Mouse (Mus musculus): ENCODE data around the gene Dnah8. TPM values are rescaled to one million over a fixed set of nuclear protein-coding genes. Genes with fewer than 3 reads are reported as not detected.

Gene Dnah8
- polyA plus RNA-seq, 1 experiment from 2014 or later, result 0.67 TPM

DNA sequence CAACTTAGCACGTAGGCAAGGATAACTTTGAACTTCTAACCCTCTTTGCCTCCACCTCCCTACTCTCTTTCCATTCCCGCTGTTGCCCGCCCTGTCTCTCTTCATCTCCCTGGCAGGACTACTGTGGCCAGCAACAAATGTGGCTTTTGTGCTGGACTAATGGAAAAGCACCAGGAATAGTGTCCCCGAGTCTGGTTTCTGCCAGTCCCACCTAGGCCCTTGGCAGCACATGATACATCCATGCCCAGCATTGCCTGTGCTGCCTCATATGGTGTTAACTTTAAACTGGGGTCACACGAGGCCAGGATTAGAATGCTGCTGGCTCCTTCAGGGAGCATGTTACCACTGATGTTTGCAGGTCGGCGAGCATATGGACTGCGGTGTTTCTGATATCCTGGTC lies 164.2 kb downstream of the Dnah8 start:
- Histone ChIP-seq H3K27ac (replicated peaks; ENCODE audit: low read depth, low read length) (no peak overlapping the region), H3K36me3 (ENCODE audit: control insufficient read depth, insufficient read depth, low read length) (no peaks in the 10 kb centered on the region), H3K27me3 (ENCODE audit: control insufficient read depth, insufficient read depth, low read length) (no peaks in the 10 kb centered on the region), H3K9me3 (ENCODE audit: control insufficient read depth, low read length) (no peaks in the 10 kb centered on the region), H3K9ac (ENCODE audit: low read length) (no peak overlapping the region), H3K4me2 (ENCODE audit: low read depth, severe bottlenecking) (no peak overlapping the region), H3K4me1 (ENCODE audit: control insufficient read depth, insufficient read depth, low read length) (no peaks in the 10 kb centered on the region), H3K4me3 (ENCODE audit: low read depth, low read length) (no peak overlapping the region)
- DNase-seq (ENCODE audit: low spot score) (no peak), ATAC-seq (ENCODE audit: insufficient number of reproducible peaks, low FRiP score, low TSS enrichment, low read depth) (no peak)
- 87% methylated on average over 8 of the region's 8 CpGs for WGBS

GRCm38 (mm10) chr17:30790816-30791215 lies 166.7 kb downstream of the Dnah8 start:
- H3K9me3 ChIP-seq (ENCODE audit: control insufficient read depth, low read length), result no peaks in the 10 kb centered on the region
- H3K4me2 ChIP-seq (ENCODE audit: low read depth, severe bottlenecking), result no peak overlapping the region
- no peaks in the 10 kb centered on the region for H3K4me1 ChIP-seq (ENCODE audit: control insufficient read depth, insufficient read depth, low read length)
- H3K9ac ChIP-seq (ENCODE audit: low read length), result no peak overlapping the region
- DNase-seq (ENCODE audit: low spot score) (no peak), ATAC-seq (ENCODE audit: insufficient number of reproducible peaks, low FRiP score, low TSS enrichment, low read depth) (no peak)
- no peaks in the 10 kb centered on the region for H3K36me3 ChIP-seq (ENCODE audit: control insufficient read depth, insufficient read depth, low read length)
- H3K27me3 ChIP-seq (ENCODE audit: control insufficient read depth, insufficient read depth, low read length), result no peaks in the 10 kb centered on the region
- WGBS, result 86% methylated on average over 7 of the region's 7 CpGs
- no peak overlapping the region for H3K4me3 ChIP-seq (ENCODE audit: low read depth, low read length)
- H3K27ac ChIP-seq (replicated peaks; ENCODE audit: low read depth, low read length), result no peak overlapping the region

- no peak for DNase-seq (ENCODE audit: low spot score)
- no peak overlapping the region for H3K4me2 ChIP-seq (ENCODE audit: low read depth, severe bottlenecking)
- ATAC-seq (ENCODE audit: insufficient number of reproducible peaks, low FRiP score, low TSS enrichment, low read depth), result no peak
Observed at GRCm38 (mm10) chr17:30792396-30792795, 168.2 kb downstream of the Dnah8 start.

GRCm38 (mm10) chr17:30796616-30797015 lies 172.5 kb downstream of the Dnah8 start:
- Histone ChIP-seq H3K27me3 (ENCODE audit: control insufficient read depth, insufficient read depth, low read length) (no peaks in the 10 kb centered on the region), H3K27ac (replicated peaks; ENCODE audit: low read depth, low read length) (no peak overlapping the region), H3K9me3 (ENCODE audit: control insufficient read depth, low read length) (no peaks in the 10 kb centered on the region), H3K9ac (ENCODE audit: low read length) (no peak overlapping the region), H3K4me2 (ENCODE audit: low read depth, severe bottlenecking) (no peak overlapping the region), H3K36me3 (ENCODE audit: control insufficient read depth, insufficient read depth, low read length) (no peaks in the 10 kb centered on the region), H3K4me3 (ENCODE audit: low read depth, low read length) (no peak overlapping the region), H3K4me1 (ENCODE audit: control insufficient read depth, insufficient read depth, low read length) (no peaks in the 10 kb centered on the region)
- no peak for DNase-seq (ENCODE audit: low spot score)
- ATAC-seq (ENCODE audit: insufficient number of reproducible peaks, low FRiP score, low TSS enrichment, low read depth), result no peak
- 90% methylated on average over 4 of the region's 4 CpGs for WGBS

More at GRCm38 (mm10) chr17:30792396-30792795, 168.2 kb downstream of the Dnah8 start:
- H3K9me3 ChIP-seq (ENCODE audit: control insufficient read depth, low read length), result no peaks in the 10 kb centered on the region
- H3K36me3 ChIP-seq (ENCODE audit: control insufficient read depth, insufficient read depth, low read length), result no peaks in the 10 kb centered on the region
- H3K27me3 ChIP-seq (ENCODE audit: control insufficient read depth, insufficient read depth, low read length), result no peaks in the 10 kb centered on the region
- no peak overlapping the region for H3K9ac ChIP-seq (ENCODE audit: low read length)
- WGBS, result 93% methylated on average over 6 of the region's 6 CpGs
- no peak overlapping the region for H3K27ac ChIP-seq (replicated peaks; ENCODE audit: low read depth, low read length)
- H3K4me1 ChIP-seq (ENCODE audit: control insufficient read depth, insufficient read depth, low read length), result no peaks in the 10 kb centered on the region
- H3K4me3 ChIP-seq (ENCODE audit: low read depth, low read length), result no peak overlapping the region

DNA sequence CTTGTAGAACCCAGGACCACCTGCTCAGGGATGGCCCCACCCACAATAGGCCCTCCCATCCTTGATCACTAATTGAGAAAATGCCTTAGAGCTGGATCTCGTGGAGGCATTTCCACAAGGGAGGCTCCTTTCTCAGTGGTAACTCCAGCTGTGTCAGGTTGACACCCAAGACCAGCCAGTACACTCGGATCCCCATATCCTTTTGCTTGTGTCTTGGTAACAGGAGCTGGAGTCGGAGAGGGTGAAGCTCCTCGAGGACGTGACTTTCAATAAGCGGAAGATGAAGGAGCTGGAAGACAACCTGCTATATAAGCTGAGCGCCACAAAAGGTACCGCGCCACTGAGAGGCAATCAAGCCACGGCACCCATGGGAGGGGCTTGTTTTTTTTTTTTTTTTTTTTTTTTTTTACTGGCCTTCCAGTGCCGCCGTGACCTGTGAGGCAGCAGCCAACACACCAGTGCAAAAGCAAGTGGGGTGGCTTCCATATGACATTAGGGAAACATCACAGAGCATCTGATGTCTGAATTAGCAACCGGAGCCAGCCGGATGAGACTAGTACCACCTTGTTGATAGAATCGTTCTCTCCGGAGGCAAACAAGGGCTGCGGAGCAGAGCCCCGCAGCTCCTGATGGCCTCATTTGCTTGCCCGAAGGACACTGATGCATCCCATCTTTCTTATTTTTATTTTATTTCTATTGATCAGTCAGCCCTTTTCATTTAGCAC lies 176.3 kb downstream of the Dnah8 start:
- Histone ChIP-seq H3K4me2 (ENCODE audit: low read depth, severe bottlenecking) (no peak overlapping the region), H3K27me3 (ENCODE audit: control insufficient read depth, insufficient read depth, low read length) (no peaks in the 10 kb centered on the region), H3K4me1 (ENCODE audit: control insufficient read depth, insufficient read depth, low read length) (no peaks in the 10 kb centered on the region; the same call in 1 of the 2 replicates), H3K9ac (ENCODE audit: low read length) (no peak overlapping the region), H3K4me3 (ENCODE audit: low read depth, low read length) (no peak overlapping the region), H3K27ac (replicated peaks; ENCODE audit: low read depth, low read length) (no peak overlapping the region), H3K36me3 (ENCODE audit: control insufficient read depth, insufficient read depth, low read length) (no peaks in the 10 kb centered on the region), H3K9me3 (ENCODE audit: control insufficient read depth, low read length) (no peaks in the 10 kb centered on the region)
- 85% methylated on average over 19 of the region's 19 CpGs for WGBS
- ATAC-seq (ENCODE audit: insufficient number of reproducible peaks, low FRiP score, low TSS enrichment, low read depth) (no peak), DNase-seq (ENCODE audit: low spot score) (no peak)

GRCm38 (mm10) chr17:30803668-30804067 lies 179.5 kb downstream of the Dnah8 start:
- H3K4me1 ChIP-seq (ENCODE audit: control insufficient read depth, insufficient read depth, low read length), result no peaks in the 10 kb centered on the region; the same call in 1 of the 2 replicates
- H3K4me3 ChIP-seq (ENCODE audit: low read depth, low read length), result no peak overlapping the region
- no peaks in the 10 kb centered on the region for H3K9me3 ChIP-seq (ENCODE audit: control insufficient read depth, low read length)
- 97% methylated on average over 9 of the region's 9 CpGs for WGBS
- no peaks in the 10 kb centered on the region for H3K36me3 ChIP-seq (ENCODE audit: control insufficient read depth, insufficient read depth, low read length)
- ATAC-seq (ENCODE audit: insufficient number of reproducible peaks, low FRiP score, low TSS enrichment, low read depth) (no peak), DNase-seq (ENCODE audit: low spot score) (no peak)
- no peaks in the 10 kb centered on the region for H3K27me3 ChIP-seq (ENCODE audit: control insufficient read depth, insufficient read depth, low read length)
- H3K27ac ChIP-seq (replicated peaks; ENCODE audit: low read depth, low read length), result no peak overlapping the region
- H3K9ac ChIP-seq (ENCODE audit: low read length), result no peak overlapping the region
- H3K4me2 ChIP-seq (ENCODE audit: low read depth, severe bottlenecking), result no peak overlapping the region

DNA sequence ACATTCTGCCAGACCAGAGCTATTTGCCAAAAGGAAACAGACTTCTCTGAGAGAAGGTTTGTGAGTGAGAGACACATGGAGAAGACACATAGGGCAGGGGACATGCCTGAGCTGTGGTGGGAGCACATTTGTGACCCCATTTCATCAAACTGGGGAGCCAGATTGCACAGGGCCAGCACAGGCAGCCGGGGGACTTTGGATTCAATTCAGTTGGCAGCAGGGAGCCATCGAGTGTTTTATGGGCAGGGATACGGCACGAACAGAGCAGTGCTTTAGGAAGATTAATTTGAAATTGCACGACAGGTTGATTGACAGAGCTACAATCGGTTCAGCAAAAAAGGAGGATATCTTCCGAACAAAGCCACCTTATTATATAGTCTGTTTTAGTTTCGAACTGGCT lies 180.8 kb downstream of the Dnah8 start:
- H3K4me1 ChIP-seq (ENCODE audit: control insufficient read depth, insufficient read depth, low read length), result no peaks in the 10 kb centered on the region; the same call in 1 of the 2 replicates
- no peaks in the 10 kb centered on the region for H3K36me3 ChIP-seq (ENCODE audit: control insufficient read depth, insufficient read depth, low read length)
- no peak overlapping the region for H3K4me2 ChIP-seq (ENCODE audit: low read depth, severe bottlenecking)
- DNase-seq (ENCODE audit: low spot score) (no peak), ATAC-seq (ENCODE audit: insufficient number of reproducible peaks, low FRiP score, low TSS enrichment, low read depth) (no peak)
- H3K27ac ChIP-seq (replicated peaks; ENCODE audit: low read depth, low read length), result no peak overlapping the region
- H3K9ac ChIP-seq (ENCODE audit: low read length), result no peak overlapping the region
- H3K9me3 ChIP-seq (ENCODE audit: control insufficient read depth, low read length), result no peaks in the 10 kb centered on the region
- H3K4me3 ChIP-seq (ENCODE audit: low read depth, low read length), result no peak overlapping the region
- no peaks in the 10 kb centered on the region for H3K27me3 ChIP-seq (ENCODE audit: control insufficient read depth, insufficient read depth, low read length)
- WGBS, result 52% methylated on average over 8 of the region's 8 CpGs

GRCm38 (mm10) chr17:30805511-30806059 lies 181.4 kb downstream of the Dnah8 start:
- no peaks in the 10 kb centered on the region for H3K27me3 ChIP-seq (ENCODE audit: control insufficient read depth, insufficient read depth, low read length)
- H3K4me2 ChIP-seq (ENCODE audit: low read depth, severe bottlenecking), result no peak overlapping the region
- H3K36me3 ChIP-seq (ENCODE audit: control insufficient read depth, insufficient read depth, low read length), result no peaks in the 10 kb centered on the region
- H3K4me3 ChIP-seq (ENCODE audit: low read depth, low read length), result no peak overlapping the region
- H3K9me3 ChIP-seq (ENCODE audit: control insufficient read depth, low read length), result no peaks in the 10 kb centered on the region
- DNase-seq (ENCODE audit: low spot score) (no peak), ATAC-seq (ENCODE audit: insufficient number of reproducible peaks, low FRiP score, low TSS enrichment, low read depth) (no peak)
- 41% methylated on average over 12 of the region's 12 CpGs for WGBS
- H3K4me1 ChIP-seq (ENCODE audit: control insufficient read depth, insufficient read depth, low read length), result no peaks in the 10 kb centered on the region; the same call in 1 of the 2 replicates
- no peak overlapping the region for H3K27ac ChIP-seq (replicated peaks; ENCODE audit: low read depth, low read length)
- H3K9ac ChIP-seq (ENCODE audit: low read length), result no peak overlapping the region

Data from limb, embryonic 11.5 days (tissue).